Mouse (Mus musculus) kidney, postnatal 4 days (tissue): ENCODE data around the gene Cd200r4.
"Not testable (repeated sequence)": the region's sequence is repeated elsewhere in the genome, so short reads cannot be mapped to it uniquely, and the experiment has no call there.

ENCODE experiments used
- DNase-seq, 2 experiments: peaks; one replicate each; pipeline ENCODE4 v3.0.0; 2021; ENCODE audit warnings: mixed read lengths in 2 of 2

Cd200r4 gene

DNA sequence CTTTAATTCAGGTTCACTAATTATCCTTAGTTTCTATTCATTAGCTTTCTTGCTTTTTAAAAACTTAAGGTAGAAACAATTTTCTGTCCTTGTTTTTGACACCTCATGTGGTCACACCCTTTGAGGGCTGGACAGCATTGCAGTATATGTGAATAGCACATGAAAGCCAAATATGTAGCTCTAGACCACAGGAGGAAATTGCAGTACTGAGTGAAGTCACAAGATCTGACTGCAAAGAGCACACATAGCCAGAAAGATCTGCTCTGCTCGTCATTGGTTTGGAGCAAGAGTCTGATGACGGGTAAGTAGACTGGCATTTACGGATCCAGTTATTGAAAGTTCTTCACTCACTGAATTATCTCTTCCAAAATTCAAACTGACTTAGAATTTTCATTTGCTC lies at the start of gene Cd200r4:
Gene Cd200r4 (plus strand): TSS at position 190 of the 400 bp plus-strand sequence.
- no peak for DNase-seq

GRCm38 (mm10) chr16:44761811-44762210 lies 49.7 kb upstream of the Cd200r4 start:
- DNase-seq: no peak

DNA sequence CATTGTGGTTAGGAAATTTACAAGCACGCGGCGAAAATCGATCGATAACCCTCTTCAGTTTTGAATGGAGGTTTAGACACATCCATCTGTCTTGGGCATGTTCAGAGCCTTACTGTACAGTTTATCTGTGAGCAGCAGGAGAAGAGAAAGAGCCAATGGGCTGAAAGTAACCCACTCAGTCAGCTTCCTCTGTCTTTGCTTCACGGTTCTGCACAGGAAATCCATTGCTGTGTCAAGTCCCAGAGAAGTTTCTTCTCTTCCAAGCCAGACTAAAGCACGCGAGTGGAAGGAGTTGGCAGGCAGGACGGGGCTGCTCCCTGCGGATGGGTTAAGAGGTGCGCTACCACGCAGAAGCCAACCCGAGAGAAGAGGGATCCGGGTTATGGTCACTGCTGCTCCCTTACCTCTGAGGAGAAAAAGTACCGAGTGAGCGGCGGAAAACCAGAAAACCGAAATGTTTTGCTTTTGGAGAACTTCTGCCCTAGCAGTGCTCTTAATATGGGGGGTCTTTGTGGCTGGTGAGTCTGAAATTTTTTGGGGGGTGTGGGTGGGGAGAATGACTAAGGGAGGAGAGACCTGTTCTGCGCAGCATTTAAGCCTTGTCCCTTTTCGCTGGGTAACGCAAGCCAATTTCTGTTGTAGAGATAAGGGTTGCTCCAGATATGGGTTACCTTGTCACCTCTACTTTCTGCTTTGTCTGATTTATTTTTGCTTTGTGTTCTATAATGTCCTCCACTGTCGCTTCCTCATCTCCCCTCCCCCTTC lies 45.8 kb upstream of the Cd200r4 start, which contains the start of gene Cd200r1:
Gene Cd200r1 (plus strand): TSS at position 182 of the 765 bp plus-strand sequence.
- no peak for DNase-seq

DNA sequence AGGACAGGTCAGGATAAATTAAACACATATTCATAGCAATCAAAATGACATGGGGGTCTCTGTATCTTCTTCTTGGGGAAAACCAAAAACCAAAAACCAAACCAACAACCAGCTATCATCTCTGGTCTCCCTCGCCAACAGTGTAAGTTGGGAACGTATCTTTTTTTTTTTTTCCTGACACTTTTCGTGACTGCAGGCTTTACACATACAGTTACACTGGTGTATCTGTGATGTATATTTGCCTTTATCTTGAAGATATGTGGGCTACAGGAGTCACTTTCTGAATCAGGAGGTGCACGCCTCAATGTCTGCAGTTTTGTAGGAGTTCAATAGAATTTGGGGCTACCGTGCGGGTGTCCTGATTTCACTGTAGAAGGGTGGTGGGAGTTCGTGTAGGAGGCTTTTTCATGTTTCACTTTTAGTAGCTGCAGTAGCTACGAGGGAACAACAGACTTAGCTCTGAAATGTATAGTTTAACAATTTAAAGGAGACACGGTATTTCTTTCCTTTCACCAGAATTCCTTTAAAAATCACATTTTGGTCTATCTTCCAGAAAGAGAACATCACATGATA lies 45.1 kb upstream of the Cd200r4 start:
- no peak for DNase-seq

- peak in 1 of 2 experiments; percentile 4 for DNase-seq
These were observed 44.0 kb upstream of the Cd200r4 start for GRCm38 (mm10) chr16:44767506-44767905.

DNA sequence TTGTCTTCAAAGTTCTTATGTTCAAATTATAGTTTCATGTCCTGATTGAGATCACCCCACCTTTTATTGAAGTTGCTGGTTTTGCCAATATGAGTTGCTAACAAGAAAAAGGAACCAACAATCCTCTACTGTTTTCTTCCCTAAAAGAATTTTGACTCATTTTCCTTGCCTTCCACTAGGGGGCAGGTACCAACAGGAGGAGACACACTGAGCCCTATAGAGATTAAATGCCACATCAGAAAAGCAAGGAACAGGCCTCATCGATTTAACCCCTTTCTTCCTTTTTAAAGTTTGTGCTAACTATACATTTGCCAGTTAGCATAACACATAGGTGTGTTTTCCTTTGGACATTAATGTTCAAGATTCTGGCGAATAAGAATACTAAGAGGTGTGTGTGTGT lies 43.6 kb upstream of the Cd200r4 start:
- no peak for DNase-seq

- DNase-seq: no peak
These were observed 39.0 kb upstream of the Cd200r4 start for GRCm38 (mm10) chr16:44772577-44772976.

- no peak for DNase-seq
These were observed 37.9 kb upstream of the Cd200r4 start for GRCm38 (mm10) chr16:44773673-44774072.

GRCm38 (mm10) chr16:44774201-44774600 lies 37.3 kb upstream of the Cd200r4 start:
- no peak for DNase-seq

- DNase-seq: peak; percentile 24 to 52
These were observed 32.9 kb upstream of the Cd200r4 start for GRCm38 (mm10) chr16:44778538-44779147.

DNA sequence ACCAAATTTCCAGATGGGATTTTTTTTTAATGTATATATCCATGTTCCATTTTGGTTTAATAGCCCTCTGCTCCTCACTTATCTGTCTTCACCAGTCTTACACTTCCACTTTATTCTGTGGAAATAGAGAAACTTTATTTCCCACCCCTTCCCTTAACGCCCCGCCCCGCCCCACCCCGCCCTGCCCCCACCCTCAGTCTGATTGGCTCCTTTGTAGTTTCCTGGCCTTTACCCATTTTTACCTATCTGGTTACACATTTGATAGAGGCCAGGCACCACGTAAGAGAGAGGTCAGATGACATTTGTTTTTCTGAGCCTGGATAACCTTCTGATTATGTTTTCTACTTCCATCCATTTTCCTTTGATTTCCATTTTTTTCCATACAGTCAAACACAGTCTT lies 32.0 kb upstream of the Cd200r4 start:
- no peak for DNase-seq

DNA sequence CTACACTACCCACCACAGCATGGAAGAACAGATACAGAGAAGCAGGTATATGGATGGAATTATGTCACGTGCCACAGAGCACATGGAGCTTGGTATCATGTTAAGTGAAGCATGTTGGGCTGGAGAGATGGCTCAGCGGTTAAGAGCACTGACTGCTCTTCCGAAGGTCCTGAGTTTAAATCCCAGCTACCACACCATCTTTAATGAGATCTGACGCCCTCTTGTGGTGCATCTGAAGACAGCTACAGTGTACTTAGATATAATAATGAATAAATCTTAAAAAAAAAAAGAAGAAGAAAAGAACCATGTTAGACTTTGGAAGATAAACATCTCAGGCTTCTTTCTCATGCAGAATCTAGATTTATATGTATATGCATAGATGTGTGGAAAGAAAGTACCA lies 30.8 kb upstream of the Cd200r4 start:
- no peak for DNase-seq

- no peak for DNase-seq
These were observed 24.6 kb upstream of the Cd200r4 start for GRCm38 (mm10) chr16:44786934-44787333.

DNA sequence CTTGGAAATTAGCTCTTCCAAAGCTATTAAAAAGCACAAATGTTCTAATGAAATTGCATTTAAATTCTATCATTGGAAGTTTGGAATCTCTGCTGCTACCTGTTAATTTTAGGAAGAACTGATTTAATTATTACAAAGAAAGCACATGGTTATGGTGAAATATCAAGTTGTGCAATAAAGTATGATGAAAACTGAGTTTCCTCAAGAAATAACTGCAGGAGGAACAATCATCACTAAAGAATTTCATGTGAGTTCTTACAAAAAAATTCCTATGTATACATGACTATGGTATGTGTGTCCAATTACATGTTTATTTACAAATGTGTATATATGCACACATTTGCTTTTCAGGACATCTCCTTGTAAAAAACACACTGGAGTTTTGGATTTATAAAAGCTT lies 17.1 kb upstream of the Cd200r4 start:
- no peak for DNase-seq

DNA sequence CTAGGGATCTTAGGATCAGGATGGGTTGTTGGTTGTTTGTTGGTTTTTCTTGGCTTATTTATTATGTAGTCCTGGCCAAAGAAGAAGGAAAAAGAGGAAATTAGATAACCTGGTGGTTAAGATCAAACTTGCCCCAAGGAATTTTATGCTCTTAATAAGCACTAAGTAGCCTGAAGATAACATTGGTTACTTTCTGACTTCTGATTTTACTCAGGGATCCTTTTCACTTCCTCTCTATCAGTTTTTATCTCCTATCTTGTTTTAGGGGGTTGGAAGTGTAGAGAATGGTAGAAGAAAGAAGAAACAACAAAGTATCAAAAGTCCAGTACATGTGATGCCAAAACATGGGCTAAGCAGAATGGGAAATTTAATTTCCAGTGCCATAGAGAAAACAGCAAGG lies 5.6 kb upstream of the Cd200r4 start:
- no peak for DNase-seq

DNA sequence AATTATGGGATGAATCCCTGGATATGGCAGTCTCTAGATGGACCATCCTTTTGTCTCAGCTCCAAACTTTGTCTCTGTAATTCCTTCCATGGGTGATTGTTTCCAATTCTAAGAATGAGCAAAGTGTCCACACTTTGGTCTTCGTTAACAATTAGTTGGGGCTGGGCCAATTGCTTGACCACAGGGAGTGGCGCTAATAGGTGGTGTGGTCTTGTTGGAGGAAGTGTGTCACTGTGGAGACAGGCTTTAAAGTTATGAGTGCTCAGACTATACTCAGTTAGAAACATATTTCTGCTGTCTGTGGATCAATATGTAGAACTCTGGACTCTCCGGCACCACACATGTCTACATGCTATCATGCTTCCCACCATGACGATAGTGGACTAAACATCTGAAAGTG lies 1.3 kb upstream of the Cd200r4 start:
- not testable (repeated sequence) for DNase-seq

DNA sequence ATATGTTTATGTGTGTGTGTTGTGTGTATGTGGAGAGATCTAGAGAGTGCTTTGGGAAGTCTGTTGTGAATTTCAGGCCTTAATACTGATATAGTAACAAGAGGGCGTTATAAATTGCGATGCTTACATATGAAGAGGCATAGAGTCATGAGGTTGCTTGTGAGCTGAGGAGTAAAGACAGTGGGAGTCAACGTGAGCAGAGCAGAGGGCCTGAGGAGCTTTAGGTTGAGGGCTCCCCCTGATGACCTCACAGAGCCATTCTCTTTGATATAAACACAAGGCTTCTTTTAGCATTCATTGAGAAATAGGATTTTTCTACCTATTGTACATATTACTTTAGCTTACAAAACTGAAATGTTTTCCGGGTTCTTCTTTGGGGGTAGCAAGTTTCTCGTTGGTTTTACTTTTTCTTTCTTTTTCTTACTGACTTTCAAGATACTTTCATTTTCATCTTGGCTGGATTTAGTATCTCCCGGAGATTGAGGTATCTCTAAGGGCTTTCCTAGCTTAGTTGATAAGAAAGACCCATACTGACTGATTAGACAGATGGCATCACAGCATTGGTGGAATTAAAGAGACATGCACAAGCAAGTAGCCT lies 1.0 kb downstream of the Cd200r4 start:
- DNase-seq: no peak

- no peak for DNase-seq
These were observed 6.5 kb downstream of the Cd200r4 start for GRCm38 (mm10) chr16:44818010-44818409.

GRCm38 (mm10) chr16:44820545-44820944 lies 9.0 kb downstream of the Cd200r4 start:
- no peak for DNase-seq

GRCm38 (mm10) chr16:44832286-44832685 lies 20.8 kb downstream of the Cd200r4 start:
- DNase-seq: no peak

GRCm38 (mm10) chr16:44833189-44833588 lies 21.7 kb downstream of the Cd200r4 start:
- not testable (repeated sequence) for DNase-seq

DNA sequence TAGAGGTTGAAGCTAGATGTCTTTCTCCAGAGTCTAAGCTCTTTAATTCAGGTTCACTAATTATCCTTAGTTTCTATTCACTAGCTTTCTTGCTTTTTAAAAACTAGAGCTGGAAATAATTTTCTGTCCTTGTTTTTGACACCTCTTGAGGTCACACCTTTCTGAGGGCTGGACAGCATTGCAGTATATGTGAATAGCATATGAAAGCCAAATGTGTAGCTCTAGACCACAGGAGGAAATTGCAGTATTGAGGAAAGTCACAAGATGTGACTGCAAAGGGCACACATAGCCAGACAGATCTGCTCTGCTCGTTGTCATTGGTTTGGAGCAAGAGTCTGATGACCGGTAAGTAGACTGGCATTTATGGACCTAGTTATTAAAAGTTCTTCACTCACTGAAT lies 55.3 kb downstream of the Cd200r4 start, which contains the start of gene Cd200r2:
Gene Cd200r2 (plus strand): TSS at position 301 of the 400 bp plus-strand sequence.
- no peak for DNase-seq

DNA sequence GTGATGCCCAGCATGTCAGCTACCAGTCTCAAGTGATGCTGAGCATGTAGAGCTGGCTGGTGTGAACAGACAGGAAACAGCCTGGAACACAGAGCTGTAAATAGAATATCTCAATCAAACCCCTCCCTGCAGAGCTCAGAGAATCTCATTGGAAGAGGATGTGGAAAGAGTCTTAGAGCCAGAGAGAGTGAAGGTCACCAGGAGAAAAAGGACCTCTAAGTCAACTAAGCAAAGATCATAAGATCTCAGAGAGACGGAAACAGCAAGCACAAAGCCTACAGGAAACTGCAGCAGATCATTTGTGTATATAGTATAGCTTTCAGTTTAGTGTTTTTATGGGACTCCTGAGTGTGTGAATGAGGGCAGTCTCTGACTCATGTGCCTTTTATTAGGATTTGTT lies 63.6 kb downstream of the Cd200r4 start:
- no peak for DNase-seq

GRCm38 (mm10) chr16:44876625-44877024 lies 65.1 kb downstream of the Cd200r4 start:
- DNase-seq: no peak
